Mouse (Mus musculus): ENCODE measurements around the gene Mdc1.

The Mdc1 gene

GRCm38 (mm10) chr17:35841076-35841950 is at the start of gene Mdc1:
Gene Mdc1, plus strand, starts transcription at chr17:35841515.
- peak; percentile 99 to 100 for DNase-seq

GRCm38 (mm10) chr17:35792837-35793236 is 48.5 kb upstream of the Mdc1 start:
- no peak for DNase-seq

- no peak for DNase-seq
These were observed 46.2 kb upstream of the Mdc1 start for GRCm38 (mm10) chr17:35795099-35795498.

DNA sequence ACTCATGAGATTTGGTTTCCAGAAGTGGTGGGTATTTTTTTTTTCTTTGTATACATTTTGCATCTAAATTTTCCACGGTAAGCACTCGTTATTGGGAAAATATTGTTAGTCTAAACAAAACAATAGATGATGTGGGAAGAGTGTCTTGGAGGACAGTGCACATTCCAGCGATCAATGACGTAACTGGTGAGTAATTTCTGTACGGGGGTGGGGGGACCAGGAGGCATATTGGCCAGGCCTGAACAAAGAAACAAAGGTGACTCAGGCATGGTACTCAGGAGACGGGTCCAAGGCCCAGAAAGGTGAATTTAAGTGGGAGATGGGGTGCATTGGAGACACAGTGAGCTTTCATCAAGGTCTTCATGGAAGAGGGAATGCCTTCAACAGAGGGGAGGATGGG is 45.7 kb upstream of the Mdc1 start:
- DNase-seq, result no peak

DNA sequence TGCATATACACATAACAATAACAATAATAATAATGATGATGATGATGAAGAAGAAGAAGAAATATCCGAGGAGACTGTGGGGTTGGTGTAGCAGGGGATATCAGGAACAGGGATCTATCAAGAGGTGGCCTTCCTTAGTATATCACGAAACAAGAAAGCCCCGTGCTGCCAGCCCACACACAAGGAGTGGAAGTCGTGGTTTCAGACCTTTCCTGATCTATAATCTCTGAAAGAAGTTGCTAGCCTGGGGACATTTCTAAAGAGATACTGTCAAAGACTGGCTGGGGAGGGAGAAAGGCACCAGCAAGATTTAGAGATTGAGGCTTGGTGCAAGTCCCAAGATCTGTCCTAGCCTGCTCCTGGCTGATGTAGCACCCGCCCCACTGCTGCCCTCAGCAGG is 44.5 kb upstream of the Mdc1 start:
- no peak for DNase-seq

GRCm38 (mm10) chr17:35800905-35801304 is 40.4 kb upstream of the Mdc1 start:
- no peak for DNase-seq

DNA sequence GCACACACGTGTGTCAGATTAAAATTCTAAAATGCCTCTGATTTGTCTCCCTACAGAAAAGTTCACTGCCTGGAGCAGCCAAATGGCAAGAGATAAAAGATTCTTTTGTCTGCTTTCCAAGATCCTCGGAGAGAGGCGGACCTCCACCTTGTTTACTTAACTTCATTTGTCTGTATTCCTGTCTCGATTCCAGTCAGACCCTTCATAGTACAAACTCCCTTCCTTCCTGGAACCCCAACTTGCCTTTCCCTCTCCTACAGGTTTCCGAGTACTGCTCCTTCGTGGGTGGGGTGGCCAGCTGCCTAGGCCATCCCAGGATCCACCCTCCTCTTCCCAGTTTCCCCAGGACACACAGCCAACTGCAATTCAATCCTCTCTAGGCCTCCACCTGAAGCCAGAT is 38.3 kb upstream of the Mdc1 start:
- no peak for DNase-seq

DNA sequence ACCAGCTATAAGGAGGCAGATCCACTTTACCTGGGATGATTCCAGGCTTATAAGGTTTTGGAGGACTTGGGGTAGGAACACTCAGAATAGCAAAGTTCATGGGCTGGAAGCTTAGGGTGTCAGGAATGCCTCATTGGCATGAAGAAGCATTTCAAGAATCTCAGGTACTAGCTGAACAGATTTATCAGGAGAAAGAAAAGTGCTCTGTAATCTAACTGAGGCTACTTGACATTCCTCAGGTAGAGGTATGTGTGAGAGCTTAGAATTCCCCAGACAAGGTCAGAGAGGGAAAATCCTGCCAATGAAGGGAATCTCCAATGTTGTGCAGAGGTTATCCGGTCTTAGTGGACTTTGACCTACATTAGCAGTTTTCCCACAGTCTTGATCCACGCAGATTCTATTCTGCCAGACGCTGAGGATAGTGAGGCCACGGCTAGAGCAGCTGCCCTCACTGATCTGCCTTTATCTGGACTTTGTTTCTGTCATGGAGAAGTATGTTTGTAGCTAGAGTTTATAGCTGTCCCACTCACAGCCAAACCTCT is 37.4 kb upstream of the Mdc1 start:
- DNase-seq, result no peak

GRCm38 (mm10) chr17:35808073-35808472 is 33.2 kb upstream of the Mdc1 start:
- DNase-seq, result peak in 1 of 2 experiments; percentile 42

DNA sequence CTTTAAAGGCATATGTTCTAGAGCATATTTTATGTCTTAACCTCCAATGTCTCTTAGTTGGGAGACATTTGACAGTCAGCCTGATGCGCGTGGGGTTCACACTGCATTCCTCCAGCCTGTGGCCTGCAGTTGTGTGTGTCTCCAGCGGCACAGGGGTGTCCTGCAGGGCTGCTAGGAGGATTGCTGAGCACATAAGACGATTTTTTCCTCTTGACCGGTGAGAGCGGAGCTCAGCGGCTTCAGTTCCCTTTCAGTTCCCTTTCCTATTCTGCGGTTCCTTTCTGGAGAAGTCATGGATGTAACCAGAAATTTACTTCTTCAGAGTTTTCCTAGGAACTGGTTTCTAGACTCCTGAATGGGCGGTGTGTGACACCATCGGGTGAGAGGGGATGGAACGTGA is 31.9 kb upstream of the Mdc1 start:
- DNase-seq, result no peak

DNA sequence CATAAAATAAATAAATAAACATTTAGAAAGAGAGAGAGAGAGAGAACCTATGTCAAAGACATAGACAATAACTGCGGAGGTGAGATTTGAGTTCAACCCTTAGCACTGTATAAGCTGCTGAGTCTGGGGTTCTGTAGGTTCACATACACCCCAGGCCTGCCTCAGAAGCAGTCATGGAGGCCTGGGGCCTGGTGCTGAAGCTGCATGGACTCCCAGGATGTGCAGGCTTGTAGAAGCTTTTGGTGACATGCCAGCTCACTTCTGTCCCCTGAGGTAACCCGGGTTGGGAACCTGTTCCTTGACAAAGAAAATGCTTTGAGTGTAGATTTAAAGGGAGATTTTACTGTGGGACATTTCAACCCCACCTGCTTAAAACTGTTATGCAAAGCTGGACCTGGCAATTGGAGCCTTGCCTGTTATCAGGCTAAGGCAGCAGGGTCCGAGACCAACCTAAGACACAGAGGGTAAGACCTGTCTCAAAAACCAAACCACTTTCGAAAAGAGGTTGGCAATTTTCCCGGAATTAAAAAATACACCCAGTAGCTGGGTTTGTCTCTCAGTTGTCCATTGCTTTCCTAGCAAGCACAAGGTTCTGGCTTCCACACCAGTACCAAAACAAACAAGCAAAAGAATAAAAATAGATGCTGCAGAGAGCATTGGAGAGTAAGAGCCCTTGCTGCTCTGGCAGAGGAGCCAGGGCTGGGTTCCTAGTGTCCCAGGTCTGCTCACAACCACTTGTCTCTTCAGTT is 30.2 kb upstream of the Mdc1 start:
- DNase-seq, result no peak

DNA sequence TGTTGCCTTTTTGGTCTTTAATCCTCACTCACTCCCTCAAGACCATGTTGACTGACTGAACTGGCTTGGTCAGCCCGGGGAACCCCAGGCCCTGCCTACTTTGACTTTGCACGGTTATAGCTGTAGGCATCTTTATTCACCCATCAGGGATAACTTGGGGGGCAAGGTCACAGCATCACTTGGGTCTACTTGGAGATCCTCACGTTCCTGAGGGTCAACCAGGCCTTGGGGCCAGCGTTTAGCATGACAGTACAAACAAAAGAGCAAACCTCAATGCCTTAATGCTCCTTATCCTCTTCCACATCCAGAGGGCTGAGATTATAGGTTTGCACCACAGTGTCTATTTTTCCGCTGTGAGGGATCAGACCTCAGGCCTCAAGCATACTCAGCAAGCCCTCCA is 29.0 kb upstream of the Mdc1 start:
- DNase-seq, result no peak

GRCm38 (mm10) chr17:35812736-35813135 is 28.6 kb upstream of the Mdc1 start:
- peak in 1 of 2 experiments; percentile 13 for DNase-seq

DNA sequence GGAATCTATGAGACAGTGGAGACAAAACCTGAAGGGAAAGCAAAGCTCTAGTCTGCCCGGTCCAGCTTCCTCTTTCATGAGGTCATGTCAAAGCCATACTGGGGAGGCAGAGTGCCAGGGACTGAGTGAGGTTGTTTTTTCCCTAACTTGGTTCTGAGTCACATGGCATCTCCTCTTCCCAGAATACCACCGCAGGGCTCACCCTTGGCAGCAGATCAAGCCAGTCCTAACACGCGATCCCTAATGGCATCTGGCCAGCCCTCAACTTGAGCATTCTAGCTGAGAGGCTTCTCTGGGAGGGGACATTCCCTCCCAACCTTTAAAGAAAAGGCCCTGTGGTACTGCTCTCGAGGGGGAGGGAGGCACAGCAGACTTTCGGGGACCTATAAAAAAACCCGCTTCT is 28.1 kb upstream of the Mdc1 start:
- peak; percentile 85 to 91 for DNase-seq

GRCm38 (mm10) chr17:35813653-35814052 is 27.7 kb upstream of the Mdc1 start:
- DNase-seq, result no peak

GRCm38 (mm10) chr17:35814678-35815077 is 26.6 kb upstream of the Mdc1 start:
- DNase-seq, result peak; percentile 42 to 65

DNA sequence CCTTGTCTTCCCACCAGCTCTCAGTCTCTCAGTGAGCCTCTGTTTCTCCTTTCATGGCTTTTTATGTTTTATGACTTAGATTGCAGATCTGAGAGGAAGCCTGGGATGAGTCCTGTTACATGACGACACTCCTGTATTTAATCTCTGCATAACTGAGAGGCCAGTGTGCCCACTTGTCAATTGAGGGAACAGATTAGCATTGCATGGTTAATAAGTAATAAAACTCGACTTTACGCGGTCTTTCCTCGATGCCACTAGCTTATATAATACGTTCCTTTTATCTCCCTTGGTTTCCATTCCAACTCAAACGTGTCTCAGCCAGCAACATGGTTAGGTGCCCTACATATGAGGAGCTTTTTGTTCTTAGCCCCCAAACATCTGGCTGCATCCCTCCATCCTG is 25.5 kb upstream of the Mdc1 start:
- no peak for DNase-seq

DNA sequence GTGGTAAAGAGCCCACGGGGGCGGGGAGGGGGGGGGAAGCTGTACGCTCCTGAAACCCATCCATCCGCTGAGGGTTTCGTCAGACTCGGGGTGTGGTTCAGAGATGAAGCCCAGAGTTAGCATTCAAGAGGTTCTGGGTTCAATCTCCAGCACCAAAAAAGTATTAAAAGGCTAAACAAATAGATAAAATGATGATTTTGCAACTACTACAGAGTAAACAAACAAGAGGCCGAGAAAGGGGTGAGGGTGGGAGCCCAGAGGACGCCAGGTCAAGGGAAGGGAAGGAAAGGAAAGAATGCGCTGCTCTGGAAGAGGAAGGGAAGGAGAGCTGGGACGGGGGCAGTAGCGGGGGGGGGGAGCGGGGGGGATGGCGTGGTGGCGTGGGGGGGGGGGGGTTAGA is 24.6 kb upstream of the Mdc1 start:
- no peak for DNase-seq

DNA sequence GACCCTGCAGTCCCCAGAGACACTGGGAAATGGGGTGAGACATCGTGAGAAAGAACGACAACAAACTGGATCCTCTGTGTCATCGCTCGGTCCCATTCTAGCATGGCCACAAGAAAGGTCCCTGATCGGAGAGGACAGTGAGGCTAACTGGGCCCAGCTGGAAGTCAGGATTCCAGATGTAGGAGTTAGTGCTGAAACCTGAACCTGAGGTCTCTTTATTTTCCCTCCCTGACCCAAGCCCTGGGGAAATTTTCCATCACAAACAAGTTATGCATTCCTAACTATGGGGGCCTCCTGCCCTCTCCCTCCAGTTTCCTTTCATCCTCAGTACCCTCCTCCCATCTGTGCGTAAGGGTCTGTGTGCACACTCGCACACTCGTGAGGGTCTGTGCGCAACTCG is 24.1 kb upstream of the Mdc1 start:
- peak; percentile 24 to 47 for DNase-seq

- no peak for DNase-seq
These were observed 21.2 kb upstream of the Mdc1 start for GRCm38 (mm10) chr17:35820111-35820510.

- DNase-seq, result peak; percentile 90 to 93
These were observed 19.6 kb upstream of the Mdc1 start, which contains the start of gene Ier3 for GRCm38 (mm10) chr17:35821439-35822430. Gene Ier3, plus strand, starts transcription at chr17:35821684.

- no peak for DNase-seq
These were observed 18.8 kb upstream of the Mdc1 start for GRCm38 (mm10) chr17:35822564-35822963.
